Mouse (Mus musculus) lung, postnatal 0 days (tissue): Measurements from ENCODE around the gene Muc20.

ENCODE experiments used
- CTCF ChIP-seq: IDR thresholded peaks from 2 replicates; pipeline ENCODE4 v1.5.1; 2016; ENCODE audit warnings: antibody characterized with exemption, mild to moderate bottlenecking
- EP300 ChIP-seq: IDR thresholded peaks from 2 replicates; pipeline ENCODE4 v1.6.1; 2016; ENCODE audit warnings: antibody characterized with exemption, mild to moderate bottlenecking, control low read depth

- no peak for TF ChIP-seq EP300
- no peak for TF ChIP-seq CTCF
These were observed 54.5 kb downstream of the Muc20 start for GRCm38 (mm10) chr16:32742712-32743111.
